Mouse (Mus musculus): ENCODE results near the gene Kcnj14. TPM values are rescaled to one million over a fixed set of nuclear protein-coding genes. Genes with fewer than 3 reads are reported as not detected.
A peak's percentile ranks its signal among the peaks of the same experiment; 100 is the strongest.

The Kcnj14 gene
- polyA plus RNA-seq (2015; fragmentation: Nextera tagmentation; extraction: Ambion mirVana): 0.37 and 0.44 TPM in 2 replicates

DNA sequence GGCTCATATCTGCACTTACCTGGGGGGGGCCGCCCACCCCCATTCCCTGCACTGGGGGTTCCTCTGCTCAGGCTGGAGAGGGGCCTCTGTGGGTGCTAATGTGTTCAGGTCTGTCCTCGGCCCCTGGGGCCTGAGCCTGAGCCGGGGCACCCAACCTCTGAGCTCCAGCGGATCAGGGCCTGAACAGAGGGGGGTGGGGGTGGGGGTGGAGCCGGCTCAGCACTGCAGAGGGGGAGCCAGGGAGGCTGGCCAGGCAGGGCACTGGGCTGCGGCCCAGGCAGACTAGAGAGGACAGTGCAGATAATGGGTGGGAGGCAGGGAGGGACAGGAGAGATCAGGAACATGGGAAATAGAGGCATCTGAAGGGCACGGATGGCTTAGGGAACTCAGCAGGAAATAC, at the start of gene Kcnj14:
Gene Kcnj14, minus strand, starts transcription at position 185 of the 400 bp plus-strand sequence.
- Histone ChIP-seq H3K4me1 (replicated peaks) (peaks cover 5% of the 10 kb centered on the region), H3K4me3 (no peak within 1 kb of the TSS), H3K9ac (no peak within 1 kb of the TSS), H3K36me3 (peaks cover 55% of the 10 kb centered on the region), H3K4me2 (no peak within 1 kb of the TSS), H3K9me3 (replicated peaks) (no peaks in the 10 kb centered on the region), H3K27me3 (peaks cover 5% of the 10 kb centered on the region), H3K27ac (no peak within 1 kb of the TSS)
- 64% methylated on average over 7 of the region's 7 CpGs for WGBS
- no peak; the same call in 1 of the 2 replicates for ATAC-seq (replicated peaks; ENCODE audit: insufficient number of reproducible peaks, insufficient read depth, low FRiP score, low read depth)

- ATAC-seq (replicated peaks; ENCODE audit: insufficient number of reproducible peaks, insufficient read depth, low FRiP score, low read depth): peak; percentile 34
- Histone ChIP-seq H3K36me3 (peaks cover 34% of the 10 kb centered on the region), H3K9me3 (replicated peaks) (no peaks in the 10 kb centered on the region), H3K4me3 (peak overlapping the region; percentile 96), H3K4me1 (replicated peaks) (peaks cover 43% of the 10 kb centered on the region), H3K9ac (peak overlapping the region; percentile 97), H3K4me2 (peak overlapping the region; percentile 69), H3K27me3 (peaks cover 33% of the 10 kb centered on the region), H3K27ac (peak overlapping the region; percentile 96)
- 2% methylated on average over 28 of the region's 28 CpGs for WGBS
These were observed 48.7 kb upstream of the Kcnj14 start for GRCm38 (mm10) chr7:45873061-45873947.

GRCm38 (mm10) chr7:45872624-45873023, 48.0 kb upstream of the Kcnj14 start, which contains the start of gene Kdelr1:
TSS of gene Kdelr1 (plus strand) at chr7:45872772.
- Histone ChIP-seq H3K4me2 (peak within 1 kb of the TSS; percentile 69), H3K36me3 (peaks cover 29% of the 10 kb centered on the region), H3K9me3 (replicated peaks) (no peaks in the 10 kb centered on the region), H3K9ac (peak within 1 kb of the TSS; percentile 97), H3K4me3 (peak within 1 kb of the TSS; percentile 96), H3K27ac (peak within 1 kb of the TSS; percentile 96), H3K27me3 (peaks cover 40% of the 10 kb centered on the region), H3K4me1 (replicated peaks) (peaks cover 49% of the 10 kb centered on the region)
- WGBS: under 1% methylated on average over 18 of the region's 18 CpGs
- ATAC-seq (replicated peaks; ENCODE audit: insufficient number of reproducible peaks, insufficient read depth, low FRiP score, low read depth): peak; percentile 74

GRCm38 (mm10) chr7:45870282-45871058, 45.9 kb upstream of the Kcnj14 start:
- H3K27ac ChIP-seq: no peak overlapping the region
- 4% methylated on average over 29 of the region's 30 CpGs for WGBS
- H3K4me1 ChIP-seq (replicated peaks): peaks cover 62% of the 10 kb centered on the region
- no peak for ATAC-seq (replicated peaks; ENCODE audit: insufficient number of reproducible peaks, insufficient read depth, low FRiP score, low read depth)
- H3K9me3 ChIP-seq (replicated peaks): no peaks in the 10 kb centered on the region
- H3K9ac ChIP-seq: peak overlapping the region; percentile 33
- H3K36me3 ChIP-seq: peaks cover 8% of the 10 kb centered on the region
- H3K4me3 ChIP-seq: peak overlapping the region; percentile 31
- H3K27me3 ChIP-seq: peaks cover 48% of the 10 kb centered on the region
- peak overlapping the region; percentile 61 for H3K4me2 ChIP-seq

DNA sequence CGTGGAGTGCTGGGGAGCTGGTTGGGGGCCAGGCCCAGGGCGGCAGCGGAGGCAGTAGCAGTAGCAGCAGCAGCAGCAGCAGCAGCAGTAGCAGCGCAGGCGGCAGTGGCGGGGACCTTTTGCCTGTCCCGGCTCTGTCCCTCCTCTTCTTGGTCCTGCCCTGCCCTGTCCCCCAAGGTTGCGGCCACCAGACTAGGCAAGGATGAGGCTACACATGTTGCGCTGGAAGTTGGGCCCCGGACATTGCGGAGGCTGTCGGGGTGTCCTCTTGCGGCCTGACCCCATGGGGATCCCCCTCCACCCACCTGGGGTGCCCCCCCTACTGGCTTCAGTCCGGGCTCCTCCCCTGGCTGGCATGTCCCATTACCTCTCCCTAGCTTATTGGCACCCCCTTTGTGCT, 45.2 kb upstream of the Kcnj14 start:
- 3% methylated on average over 14 of the region's 14 CpGs for WGBS
- peak overlapping the region; percentile 61 for H3K4me2 ChIP-seq
- no peak overlapping the region for H3K27ac ChIP-seq
- H3K4me3 ChIP-seq: peak overlapping the region; percentile 31
- H3K27me3 ChIP-seq: peaks cover 48% of the 10 kb centered on the region
- peaks cover 2% of the 10 kb centered on the region for H3K36me3 ChIP-seq
- no peak for ATAC-seq (replicated peaks; ENCODE audit: insufficient number of reproducible peaks, insufficient read depth, low FRiP score, low read depth)
- H3K4me1 ChIP-seq (replicated peaks): peaks cover 58% of the 10 kb centered on the region
- no peaks in the 10 kb centered on the region for H3K9me3 ChIP-seq (replicated peaks)
- peak overlapping the region; percentile 33 for H3K9ac ChIP-seq

GRCm38 (mm10) chr7:45869107-45869670, 44.6 kb upstream of the Kcnj14 start:
- H3K9ac ChIP-seq: peak overlapping the region; percentile 33; the same call in 1 of the 2 replicates
- WGBS: 10% methylated on average over 8 of the region's 8 CpGs

GRCm38 (mm10) chr7:45867871-45868270, 43.3 kb upstream of the Kcnj14 start:
- no peaks in the 10 kb centered on the region for H3K9me3 ChIP-seq (replicated peaks)
- no peaks in the 10 kb centered on the region for H3K36me3 ChIP-seq
- no peak overlapping the region for H3K27ac ChIP-seq
- no peak overlapping the region for H3K4me3 ChIP-seq
- peaks cover 52% of the 10 kb centered on the region for H3K27me3 ChIP-seq
- no peak overlapping the region for H3K9ac ChIP-seq
- ATAC-seq (replicated peaks; ENCODE audit: insufficient number of reproducible peaks, insufficient read depth, low FRiP score, low read depth): no peak
- peaks cover 46% of the 10 kb centered on the region for H3K4me1 ChIP-seq (replicated peaks)
- WGBS: 37% methylated on average over 2 of the region's 2 CpGs
- no peak overlapping the region for H3K4me2 ChIP-seq

More at GRCm38 (mm10) chr7:45869107-45869670, 44.6 kb upstream of the Kcnj14 start:
- Histone ChIP-seq H3K27ac (no peak overlapping the region), H3K27me3 (peaks cover 48% of the 10 kb centered on the region), H3K4me1 (replicated peaks) (peaks cover 52% of the 10 kb centered on the region), H3K4me2 (peak overlapping the region; percentile 61), H3K36me3 (no peaks in the 10 kb centered on the region), H3K9me3 (replicated peaks) (no peaks in the 10 kb centered on the region), H3K4me3 (peak overlapping the region; percentile 31)
- ATAC-seq (replicated peaks; ENCODE audit: insufficient number of reproducible peaks, insufficient read depth, low FRiP score, low read depth): no peak

- peak overlapping the region; percentile 77 for H3K27ac ChIP-seq
- H3K9ac ChIP-seq: peak overlapping the region; percentile 86
- peaks cover 58% of the 10 kb centered on the region for H3K27me3 ChIP-seq
- H3K4me3 ChIP-seq: peak overlapping the region; percentile 80
- no peaks in the 10 kb centered on the region for H3K9me3 ChIP-seq (replicated peaks)
- peak overlapping the region; percentile 95 for H3K4me2 ChIP-seq
- H3K4me1 ChIP-seq (replicated peaks): peaks cover 46% of the 10 kb centered on the region
- ATAC-seq (replicated peaks; ENCODE audit: insufficient number of reproducible peaks, insufficient read depth, low FRiP score, low read depth): peak; percentile 74
- no peaks in the 10 kb centered on the region for H3K36me3 ChIP-seq
- WGBS: under 1% methylated on average over 113 of the region's 117 CpGs
These were observed 41.6 kb upstream of the Kcnj14 start for GRCm38 (mm10) chr7:45865925-45866910.

DNA sequence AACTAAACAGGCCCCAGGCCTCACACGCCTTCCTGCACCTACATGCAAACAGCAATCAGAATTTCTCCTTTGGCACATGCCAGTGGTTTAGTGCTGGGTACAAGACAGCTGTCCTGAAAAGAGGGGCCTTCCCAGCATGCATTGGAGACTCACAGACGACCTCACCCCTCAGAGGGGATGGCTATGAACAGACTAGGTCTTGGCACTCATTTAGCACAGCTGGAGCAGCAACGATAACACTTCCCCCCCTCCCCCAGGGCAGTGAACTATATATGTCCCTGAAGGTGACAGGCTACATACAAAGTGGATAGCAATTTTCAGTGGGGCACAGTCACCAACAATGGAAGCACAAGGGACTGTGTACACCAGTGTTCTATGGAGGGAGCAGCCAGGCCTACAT, 39.9 kb upstream of the Kcnj14 start:
- H3K27me3 ChIP-seq: peaks cover 54% of the 10 kb centered on the region
- H3K4me2 ChIP-seq: no peak overlapping the region
- H3K36me3 ChIP-seq: no peaks in the 10 kb centered on the region
- no peaks in the 10 kb centered on the region for H3K9me3 ChIP-seq (replicated peaks)
- H3K4me3 ChIP-seq: no peak overlapping the region
- H3K27ac ChIP-seq: no peak overlapping the region
- no peak for ATAC-seq (replicated peaks; ENCODE audit: insufficient number of reproducible peaks, insufficient read depth, low FRiP score, low read depth)
- WGBS: 51% methylated on average over 3 of the region's 3 CpGs
- peaks cover 31% of the 10 kb centered on the region for H3K4me1 ChIP-seq (replicated peaks)
- no peak overlapping the region for H3K9ac ChIP-seq

DNA sequence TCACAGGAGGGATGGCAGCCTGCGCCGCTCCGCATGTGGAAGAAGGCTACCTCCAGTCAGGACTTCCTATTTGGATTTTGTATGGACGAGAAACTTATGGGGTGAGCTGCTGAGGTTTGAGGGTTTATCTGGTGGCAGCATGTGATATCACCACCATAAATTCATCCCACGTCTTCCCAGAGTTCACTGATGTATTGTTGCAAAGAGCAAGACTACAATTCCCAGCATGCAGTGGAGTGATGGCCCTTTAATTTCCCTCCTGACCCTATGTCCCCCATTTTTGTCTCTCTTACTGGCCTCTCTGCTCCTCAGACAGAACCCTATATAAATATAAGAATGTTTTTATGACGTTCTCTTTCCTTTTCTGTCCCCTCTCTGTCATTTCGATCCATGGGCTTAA, 38.2 kb upstream of the Kcnj14 start:
- Histone ChIP-seq H3K4me2 (no peak overlapping the region), H3K4me1 (replicated peaks) (peaks cover 19% of the 10 kb centered on the region), H3K4me3 (no peak overlapping the region), H3K9me3 (replicated peaks) (no peaks in the 10 kb centered on the region), H3K9ac (no peak overlapping the region), H3K27me3 (peaks cover 56% of the 10 kb centered on the region), H3K27ac (no peak overlapping the region), H3K36me3 (no peaks in the 10 kb centered on the region)
- WGBS: 79% methylated on average over 7 of the region's 7 CpGs
- ATAC-seq (replicated peaks; ENCODE audit: insufficient number of reproducible peaks, insufficient read depth, low FRiP score, low read depth): no peak
